Mouse (Mus musculus) MEL (cell line): ENCODE results near the gene Kirrel3. TPM values are rescaled to one million over a fixed set of nuclear protein-coding genes. Genes with fewer than 3 reads are reported as not detected.

ENCODE experiments used
- DNase-seq: peaks from one replicate; pipeline ENCODE4 v3.0.0; 2011; ENCODE audit warnings: low read depth, low spot score
- H3K27ac ChIP-seq: 2 replicates; pipeline ENCODE4 v1.5.1; 2012; ENCODE audit warnings: low read depth, mild to moderate bottlenecking, control low read depth, low read length, moderate library complexity; ENCODE audit not compliant: control insufficient read depth
- H3K27me3 ChIP-seq, 2 experiments: fragments of 150-350 bp in 1 of 2; sonication (generic) in 1 of 2; 2 replicates each; pipeline ENCODE4 v1.6.1; 2012; ENCODE audit warnings: low read length in 2 of 2, mild to moderate bottlenecking in 2 of 2, improper control_type of control experiment in 1 of 2, moderate library complexity in 1 of 2; ENCODE audit not compliant: insufficient read depth in 2 of 2, control insufficient read depth in 1 of 2
- H3K36me3 ChIP-seq, 2 experiments: 2 replicates each; pipeline ENCODE4 v1.6.1; 2012 to 2014; ENCODE audit warnings: low read length in 2 of 2, improper control_type of control experiment in 1 of 2, inconsistent platforms in 1 of 2, mild to moderate bottlenecking in 1 of 2; ENCODE audit not compliant: insufficient read depth in 2 of 2, control insufficient read depth in 1 of 2
- H3K4me1 ChIP-seq, 2 experiments: fragments of 150-350 bp in 1 of 2; sonication (generic) in 1 of 2; 2 replicates each; pipeline ENCODE4 v1.6.1; 2012; ENCODE audit warnings: low read length in 2 of 2, improper control_type of control experiment in 1 of 2, mild to moderate bottlenecking in 1 of 2; ENCODE audit not compliant: insufficient read depth in 2 of 2, control insufficient read depth in 1 of 2
- H3K4me3 ChIP-seq, 2 experiments: fragments of 150-350 bp in 1 of 2; sonication (generic) in 1 of 2; 2 replicates each; pipeline ENCODE4 v1.5.1; 2012; ENCODE audit warnings: low read depth in 2 of 2, low read length in 2 of 2, mild to moderate bottlenecking in 2 of 2, moderate library complexity in 2 of 2, control low read depth in 1 of 2, improper control_type of control experiment in 1 of 2; ENCODE audit not compliant: control insufficient read depth in 1 of 2, insufficient read depth in 1 of 2
- H3K79me2 ChIP-seq: 2 replicates; pipeline ENCODE4 v1.6.1; 2012; ENCODE audit warnings: mild to moderate bottlenecking, low read length, moderate library complexity; ENCODE audit not compliant: control insufficient read depth, poor library complexity, insufficient read depth
- H3K9ac ChIP-seq: 2 replicates; pipeline ENCODE4 v1.6.1; 2012; ENCODE audit warnings: low read depth, mild to moderate bottlenecking, control low read depth, low read length, moderate library complexity; ENCODE audit not compliant: control insufficient read depth, poor library complexity, severe bottlenecking
- H3K9me3 ChIP-seq: fragments of 150-350 bp; sonication (generic); replicated peaks from 2 replicates; pipeline ENCODE4 v1.6.1; 2012; ENCODE audit warnings: mild to moderate bottlenecking, low read length, improper control_type of control experiment, moderate library complexity; ENCODE audit not compliant: insufficient read depth
- CHD1 ChIP-seq: IDR thresholded peaks from 2 replicates; pipeline ENCODE4 v1.6.1; 2012; ENCODE audit warnings: low read depth, mild to moderate bottlenecking, inconsistent platforms, low read length, improper control_type of control experiment
- E2F4 ChIP-seq: IDR thresholded peaks from 2 replicates; pipeline ENCODE4 v1.6.1; 2011; ENCODE audit warnings: low read depth, low read length, improper control_type of control experiment, borderline replicate concordance
- ELF1 ChIP-seq: IDR thresholded peaks from 2 replicates; pipeline ENCODE4 v1.6.1; 2014; ENCODE audit warnings: low read depth, mild to moderate bottlenecking, inconsistent platforms, low read length, improper control_type of control experiment, moderate library complexity
- EP300 ChIP-seq, 2 experiments: IDR thresholded peaks; 2 replicates each; pipeline ENCODE4 v1.6.1; 2011; ENCODE audit warnings: improper control_type of control experiment in 2 of 2, low read length in 2 of 2, low read depth in 1 of 2, mild to moderate bottlenecking in 1 of 2
- ETS1 ChIP-seq: IDR thresholded peaks from 2 replicates; pipeline ENCODE4 v1.6.1; 2012; ENCODE audit warnings: low read depth, mild to moderate bottlenecking, inconsistent platforms, low read length, improper control_type of control experiment, moderate library complexity
- GABPA ChIP-seq: IDR thresholded peaks from 2 replicates; pipeline ENCODE4 v1.6.1; 2012; ENCODE audit warnings: low read depth, mild to moderate bottlenecking, inconsistent platforms, low read length, improper control_type of control experiment, moderate library complexity
- HCFC1 ChIP-seq: IDR thresholded peaks from 2 replicates; pipeline ENCODE4 v1.6.1; 2012; ENCODE audit warnings: low read depth, mild to moderate bottlenecking, inconsistent platforms, low read length, improper control_type of control experiment, moderate library complexity
- JUND ChIP-seq: IDR thresholded peaks from 2 replicates; pipeline ENCODE4 v1.6.1; 2011; ENCODE audit warnings: low read depth, mild to moderate bottlenecking, improper control_type of control experiment, low read length
- KAT2A ChIP-seq: conservative IDR thresholded peaks from 2 replicates; pipeline ENCODE4 v1.6.1; 2012; ENCODE audit warnings: low read depth, low read length, improper control_type of control experiment, inconsistent platforms
- MAX ChIP-seq: IDR thresholded peaks from 2 replicates; pipeline ENCODE4 v1.6.1; 2011; ENCODE audit warnings: low read length, improper control_type of control experiment
- MAZ ChIP-seq: IDR thresholded peaks from 2 replicates; pipeline ENCODE4 v1.6.1; 2012; ENCODE audit warnings: low read depth, mild to moderate bottlenecking, inconsistent platforms, low read length, improper control_type of control experiment
- MEF2A ChIP-seq: IDR thresholded peaks from 2 replicates; pipeline ENCODE4 v1.6.1; 2014; ENCODE audit warnings: low read depth, mild to moderate bottlenecking, inconsistent platforms, low read length, improper control_type of control experiment; ENCODE audit not compliant: poor library complexity, insufficient replicate concordance, severe bottlenecking; ENCODE audit errors: extremely low read depth
- MXI1 ChIP-seq: IDR thresholded peaks from 2 replicates; pipeline ENCODE4 v1.6.1; 2011; ENCODE audit warnings: mild to moderate bottlenecking, low read depth, low read length, improper control_type of control experiment
- MYC ChIP-seq: IDR thresholded peaks from 2 replicates; pipeline ENCODE4 v1.6.1; 2011; ENCODE audit warnings: low read depth, mild to moderate bottlenecking, low read length, improper control_type of control experiment, moderate library complexity
- NRF1 ChIP-seq: IDR thresholded peaks from 2 replicates; pipeline ENCODE4 v1.6.1; 2014; ENCODE audit warnings: low read depth, mild to moderate bottlenecking, inconsistent platforms, low read length, improper control_type of control experiment, moderate library complexity; ENCODE audit not compliant: poor library complexity, insufficient read depth, severe bottlenecking
- POLR2AphosphoS5 ChIP-seq: IDR thresholded peaks from 2 replicates; pipeline ENCODE4 v1.6.1; 2012; ENCODE audit warnings: low read depth, borderline replicate concordance, mild to moderate bottlenecking, inconsistent platforms, low read length, moderate library complexity, mixed read lengths
- RAD21 ChIP-seq: IDR thresholded peaks from 2 replicates; pipeline ENCODE4 v1.6.1; 2011; ENCODE audit warnings: mild to moderate bottlenecking, low read depth, low read length, improper control_type of control experiment
- RCOR1 ChIP-seq: IDR thresholded peaks from 2 replicates; pipeline ENCODE4 v1.6.1; 2012; ENCODE audit warnings: low read depth, mild to moderate bottlenecking, inconsistent platforms, low read length, improper control_type of control experiment
- TAL1 ChIP-seq: IDR thresholded peaks from 2 replicates; pipeline ENCODE4 v1.6.1; 2012; ENCODE audit warnings: mild to moderate bottlenecking, inconsistent platforms, low read length, moderate library complexity, mixed read lengths
- TBP ChIP-seq: IDR thresholded peaks from 2 replicates; pipeline ENCODE4 v1.8.0; 2011; ENCODE audit warnings: low read depth, low read length, improper control_type of control experiment
- TCF12 ChIP-seq: IDR thresholded peaks from 2 replicates; pipeline ENCODE4 v1.6.1; 2014; ENCODE audit warnings: low read depth, mild to moderate bottlenecking, inconsistent platforms, low read length, improper control_type of control experiment, moderate library complexity
- UBTF ChIP-seq: IDR thresholded peaks from 2 replicates; pipeline ENCODE4 v1.6.1; 2012; ENCODE audit warnings: low read depth, mild to moderate bottlenecking, inconsistent platforms, low read length, improper control_type of control experiment, moderate library complexity, borderline replicate concordance; ENCODE audit not compliant: insufficient read depth
- USF2 ChIP-seq, 2 experiments: IDR thresholded peaks; 2 replicates each; pipeline ENCODE4 v1.6.1; 2011 to 2012; ENCODE audit warnings: improper control_type of control experiment in 2 of 2, low read length in 2 of 2, borderline replicate concordance in 1 of 2, inconsistent platforms in 1 of 2, low read depth in 1 of 2, mild to moderate bottlenecking in 1 of 2; ENCODE audit not compliant: insufficient read depth in 1 of 2
- ZC3H11A ChIP-seq: IDR thresholded peaks from 2 replicates; pipeline ENCODE4 v1.6.1; 2012; ENCODE audit warnings: low read depth, mild to moderate bottlenecking, inconsistent platforms, low read length, improper control_type of control experiment
- ZNF384 ChIP-seq: IDR thresholded peaks from 2 replicates; pipeline ENCODE4 v1.6.1; 2012; ENCODE audit warnings: low read depth, mild to moderate bottlenecking, inconsistent platforms, low read length, improper control_type of control experiment
- polyA plus RNA-seq, 2 experiments: library from polyadenylated mRNA; stranded (reverse) in 1 of 2; unstranded in 1 of 2; fragments of >175 nt in 1 of 2; fragments of >200 nt in 1 of 2; gene quantifications; 2 replicates each; pipeline versions ENCODE4 v1.2.1 to v1.2.4; 2012; ENCODE audit warnings: low replicate concordance in 2 of 2, low read depth in 1 of 2; ENCODE audit not compliant: insufficient read length in 2 of 2, insufficient read depth in 1 of 2, missing spikeins in 1 of 2
- total RNA-seq: library from RNA; depleted of rRNA; stranded (reverse); fragments of 300-350 nt; gene quantifications from 2 replicates; pipeline ENCODE4 v1.2.3, GENCODE M21; 2012

The Kirrel3 gene
- total and polyA plus RNA-seq, 3 experiments: 0.06 TPM; not detected in 2

GRCm38 (mm10) chr9:34760521-34760920, 274.8 kb downstream of the Kirrel3 start:
- Histone ChIP-seq H3K27me3 (no peaks in the 10 kb centered on the region), H3K79me2 (no peaks in the 10 kb centered on the region), H3K36me3 (no peaks in the 10 kb centered on the region), H3K9ac (no peak overlapping the region), H3K9me3 (no peaks in the 10 kb centered on the region), H3K4me3 (no peak overlapping the region), H3K27ac (no peak overlapping the region), H3K4me1 (no peaks in the 10 kb centered on the region)
- TF ChIP-seq MAZ: no peak
- no peak for TF ChIP-seq E2F4
- TF ChIP-seq KAT2A: no peak
- TF ChIP-seq EP300 (IDR thresholded peaks at IDR 0.05; ENCODE audit: low read depth in 1 of 2, low read length in 2 of 2): no peak
- no peak for TF ChIP-seq GABPA
- no peak for TF ChIP-seq CHD1
- TF ChIP-seq MXI1: no peak
- no peak for TF ChIP-seq ETS1
- no peak for DNase-seq

GRCm38 (mm10) chr9:34766792-34767623, 281.3 kb downstream of the Kirrel3 start:
- H3K4me3 ChIP-seq: no peak overlapping the region
- no peaks in the 10 kb centered on the region for H3K79me2 ChIP-seq
- H3K27ac ChIP-seq: no peak overlapping the region
- H3K4me1 ChIP-seq: no peaks in the 10 kb centered on the region
- DNase-seq: no peak
- no peaks in the 10 kb centered on the region for H3K27me3 ChIP-seq
- no peaks in the 10 kb centered on the region for H3K9me3 ChIP-seq
- no peaks in the 10 kb centered on the region for H3K36me3 ChIP-seq
- H3K9ac ChIP-seq: no peak overlapping the region
- no peak for TF ChIP-seq NRF1
- no peak for TF ChIP-seq TCF12
- TF ChIP-seq ZC3H11A: no peak
- no peak for TF ChIP-seq RAD21

- H3K4me3 ChIP-seq: no peak overlapping the region
- H3K9ac ChIP-seq: no peak overlapping the region
- DNase-seq: no peak
- no peaks in the 10 kb centered on the region for H3K4me1 ChIP-seq
- no peaks in the 10 kb centered on the region for H3K79me2 ChIP-seq
- no peaks in the 10 kb centered on the region for H3K27me3 ChIP-seq
- no peak overlapping the region for H3K27ac ChIP-seq
- H3K9me3 ChIP-seq: no peaks in the 10 kb centered on the region
- no peaks in the 10 kb centered on the region for H3K36me3 ChIP-seq
- TF ChIP-seq MYC: no peak
- no peak for TF ChIP-seq RCOR1
- no peak for TF ChIP-seq HCFC1
- TF ChIP-seq USF2 (IDR thresholded peaks at IDR 0.05; ENCODE audit: borderline replicate concordance in 1 of 2, insufficient read depth in 1 of 2, low read depth in 1 of 2, low read length in 2 of 2): no peak
- TF ChIP-seq TAL1: no peak
- no peak for TF ChIP-seq ZNF384
- no peak for TF ChIP-seq POLR2AphosphoS5
- TF ChIP-seq UBTF: no peak
- no peak for TF ChIP-seq ELF1
- no peak for TF ChIP-seq MEF2A
- no peak for TF ChIP-seq TBP
- no peak for TF ChIP-seq TCF12
- TF ChIP-seq JUND: no peak
- TF ChIP-seq MAX: no peak
Measured at GRCm38 (mm10) chr9:34768961-34769360, 283.3 kb downstream of the Kirrel3 start.
